Mouse (Mus musculus) forebrain, embryonic 16.5 days (tissue): ENCODE results near the gene 2310061I04Rik. TPM values are rescaled to one million over a fixed set of nuclear protein-coding genes. Genes with fewer than 3 reads are reported as not detected.

Source experiments
- ATAC-seq: fragments of 200-750 bp; cut with Nextera tagmentation; 2 replicates; pipeline ENCODE4 v1.8.0; 2017; ENCODE audit warnings: mild to moderate bottlenecking, moderate library complexity
- H3K27ac ChIP-seq: fragments of 300-500 bp; sonication (generic); 2 replicates; pipeline ENCODE4 v1.5.1; 2014; ENCODE audit warnings: low read length, control low read depth
- H3K27me3 ChIP-seq: fragments of 300-500 bp; sonication (generic); replicated peaks from 2 replicates; pipeline ENCODE4 v1.6.1; 2014; ENCODE audit warnings: low read length; ENCODE audit not compliant: control insufficient read depth, insufficient read depth
- H3K36me3 ChIP-seq: fragments of 300-500 bp; sonication (generic); 2 replicates; pipeline ENCODE4 v1.6.1; 2014; ENCODE audit not compliant: control insufficient read depth, insufficient read depth
- H3K4me1 ChIP-seq: fragments of 300-500 bp; sonication (generic); replicated peaks from 2 replicates; pipeline ENCODE4 v1.6.1; 2014; ENCODE audit warnings: low read length; ENCODE audit not compliant: control insufficient read depth, insufficient read depth
- H3K4me2 ChIP-seq: fragments of 300-500 bp; sonication (generic); 2 replicates; pipeline ENCODE4 v1.6.1; 2014; ENCODE audit warnings: mild to moderate bottlenecking, low read length, control low read depth
- H3K4me3 ChIP-seq: fragments of 300-500 bp; sonication (generic); replicated peaks from 2 replicates; pipeline ENCODE4 v1.5.1; 2014; ENCODE audit warnings: mild to moderate bottlenecking, low read length, control low read depth
- H3K9ac ChIP-seq: fragments of 300-500 bp; sonication (generic); replicated peaks from 2 replicates; pipeline ENCODE4 v1.6.1; 2014; ENCODE audit warnings: low read depth, low read length, control low read depth
- H3K9me3 ChIP-seq: fragments of 300-500 bp; sonication (generic); 2 replicates; pipeline ENCODE4 v1.6.1; 2016; ENCODE audit warnings: low read length; ENCODE audit not compliant: control insufficient read depth
- WGBS: fragments of 180-500 bp; shearing (Covaris S2); extraction: QIAGEN DNeasy Blood & Tissue Kit; methylation state at CpG from one replicate; pipeline ENCODE4 v1.1.7; 2014; 5-methylcytosine and 5-hydroxymethylcytosine counted together
- microRNA counts: library from miRNA; unstranded; fragments of <30 nt; microRNA quantifications from one replicate; lab custom pipeline; 2016
- microRNA-seq: library from miRNA; unstranded; fragments of <30 nt; microRNA quantifications from one replicate; pipeline ENCODE4, GENCODE M21; 2017
- polyA plus RNA-seq: library from polyadenylated mRNA; unstranded; fragments of >200 nt; fragmentation: Nextera tagmentation; extraction: Ambion mirVana; gene quantifications from 2 replicates; pipeline ENCODE4 v1.2.1, GENCODE M21; 2015

Gene 2310061I04Rik
- polyA plus RNA-seq, 1 experiment from 2014 or later = 49.5 TPM

GRCm38 (mm10) chr17:35850974-35851373 is 46.3 kb downstream of the 2310061I04Rik start:
- Histone ChIP-seq H3K27me3 (no peaks in the 10 kb centered on the region), H3K36me3 (peaks cover 37% of the 10 kb centered on the region)
- 90% methylated on average over 3 of the region's 3 CpGs for WGBS

GRCm38 (mm10) chr17:35848112-35848511 is 49.1 kb downstream of the 2310061I04Rik start:
- Histone ChIP-seq H3K36me3 (peaks cover 39% of the 10 kb centered on the region), H3K9ac (no peak overlapping the region), H3K4me1 (no peaks in the 10 kb centered on the region), H3K9me3 (no peaks in the 10 kb centered on the region), H3K4me2 (no peak overlapping the region), H3K27ac (no peak overlapping the region), H3K27me3 (no peaks in the 10 kb centered on the region), H3K4me3 (no peak overlapping the region)
- no peak for ATAC-seq
- WGBS = 79% methylated on average over 1 of the region's 1 CpGs

More at GRCm38 (mm10) chr17:35850974-35851373, 46.3 kb downstream of the 2310061I04Rik start:
- H3K4me2 ChIP-seq = no peak overlapping the region
- H3K4me3 ChIP-seq = no peak overlapping the region
- no peak overlapping the region for H3K9ac ChIP-seq
- ATAC-seq = no peak
- no peaks in the 10 kb centered on the region for H3K9me3 ChIP-seq
- H3K4me1 ChIP-seq = no peaks in the 10 kb centered on the region
- no peak overlapping the region for H3K27ac ChIP-seq

GRCm38 (mm10) chr17:35843514-35843913 is 53.7 kb downstream of the 2310061I04Rik start:
- Histone ChIP-seq H3K9me3 (no peaks in the 10 kb centered on the region), H3K4me1 (peaks cover 23% of the 10 kb centered on the region), H3K9ac (no peak overlapping the region), H3K36me3 (peaks cover 16% of the 10 kb centered on the region), H3K27me3 (no peaks in the 10 kb centered on the region), H3K4me3 (no peak overlapping the region), H3K4me2 (no peak overlapping the region), H3K27ac (no peak overlapping the region)
- 96% methylated on average over 3 of the region's 3 CpGs for WGBS
- ATAC-seq = no peak

MicroRNA genes within 50 kb of the gene (microRNA counts, 519-probe panel; counts per million panel counts)
- microRNA mmu-miR-1894-3p (lab: Ali Mortazavi, UCI) = not detected
- microRNA mmu-miR-1894-5p (lab: Ali Mortazavi, UCI) = 1,894 counts per million, percentile 23 among the panel's probes with 10 or more counts

Small RNA genes within 50 kb of the gene (microRNA-seq; reads per million reads assigned to microRNA genes)
- gene Gm28033 = not detected
- gene Mir1894 = not detected

Other genes with a start within 250 kb of the 2310061I04Rik start
- gene Vars2, start 229.8 kb downstream of the 2310061I04Rik start, polyA plus RNA-seq = 19.0 and 19.8 TPM in 2 replicates
- gene Gtf2h4, start 223.7 kb downstream of the 2310061I04Rik start, polyA plus RNA-seq = 34.6 and 35.3 TPM in 2 replicates
- gene Ddr1, start 192.8 kb downstream of the 2310061I04Rik start, polyA plus RNA-seq = 113 and 116 TPM in 2 replicates
- 6.4 and 9.9 TPM in 2 replicates for gene Ier3, start 75.7 kb downstream of the 2310061I04Rik start, polyA plus RNA-seq
- 83.5 and 89.3 TPM in 2 replicates for gene Flot1, start 74.2 kb downstream of the 2310061I04Rik start, polyA plus RNA-seq
- gene Tubb5, start 59.1 kb downstream of the 2310061I04Rik start, polyA plus RNA-seq = 1,979 and 2,045 TPM in 2 replicates
- gene Mdc1, start 55.9 kb downstream of the 2310061I04Rik start, polyA plus RNA-seq = 10.6 and 13.2 TPM in 2 replicates
- 23.4 and 26.1 TPM in 2 replicates for gene Nrm, start 36.1 kb downstream of the 2310061I04Rik start, polyA plus RNA-seq
- gene Ppp1r18, start 31.8 kb downstream of the 2310061I04Rik start, polyA plus RNA-seq = 24.9 and 25.7 TPM in 2 replicates
- gene Dhx16, start 17.6 kb downstream of the 2310061I04Rik start, polyA plus RNA-seq = 40.4 and 42.2 TPM in 2 replicates
- 423 and 493 TPM in 2 replicates for gene Atat1, start 12.6 kb upstream of the 2310061I04Rik start, polyA plus RNA-seq
- 50.8 and 55.6 TPM in 2 replicates for gene Mrps18b, start 19.0 kb upstream of the 2310061I04Rik start, polyA plus RNA-seq
- gene Ppp1r10, start 19.0 kb upstream of the 2310061I04Rik start, polyA plus RNA-seq = 47.0 and 50.7 TPM in 2 replicates
- gene Abcf1, start 72.3 kb upstream of the 2310061I04Rik start, polyA plus RNA-seq = 88.3 and 89.6 TPM in 2 replicates
- 61.0 and 65.6 TPM in 2 replicates for gene Gnl1, start 82.4 kb upstream of the 2310061I04Rik start, polyA plus RNA-seq
- 78.9 and 93.2 TPM in 2 replicates for gene Prr3, start 82.8 kb upstream of the 2310061I04Rik start, polyA plus RNA-seq
- 4.9 and 6.4 TPM in 2 replicates for gene H2-T24, start 123.1 kb upstream of the 2310061I04Rik start, polyA plus RNA-seq
- 6.2 and 7.3 TPM in 2 replicates for gene H2-T23, start 135.4 kb upstream of the 2310061I04Rik start, polyA plus RNA-seq
- 4.9 and 5.3 TPM in 2 replicates for gene H2-T22, start 145.3 kb upstream of the 2310061I04Rik start, polyA plus RNA-seq
- gene Gm6034, start 145.5 kb upstream of the 2310061I04Rik start, polyA plus RNA-seq = not detected in 2 replicates
- 0.16 TPM in 1 of 2 replicates, not detected in the other for gene Gm11127, start 160.9 kb upstream of the 2310061I04Rik start, polyA plus RNA-seq
- not detected in 2 replicates for gene Gm19684, start 224.2 kb upstream of the 2310061I04Rik start, polyA plus RNA-seq
- gene Gm7030, start 232.0 kb upstream of the 2310061I04Rik start, polyA plus RNA-seq = not detected in 2 replicates